17 mouse cellular contexts compared by ENCODE assay signal in genomic region chr11:66500951-66501350, GRCm38 (mm10). TPM values are rescaled to one million over a fixed set of nuclear protein-coding genes. Genes with fewer than 3 reads are reported as not detected.
DNase-seq lines count a peak whose midpoint lies in the region; TF ChIP-seq lines count a peak whose summit lies in the region.
"Had no signal": no experiment of that assay in that cellular context is flagged by ENCODE, and none has a peak within 500 bp of the region (broad histone marks: within the 10 kb centered on the region; RNA-seq: fewer than 3 reads in every experiment).

No protein-coding gene starts in this region.

- intact Hi-C loops in gastrocnemius, adult 2 months (cut with DNase I): no loop called here
- intact Hi-C loops in gastrocnemius, postnatal 36 days (cut with DNase I): no loop called here

- no peak overlapping the region for H3K4me2 ChIP-seq in CH12.LX (ENCODE audit: insufficient read depth, low read depth, poor library complexity, severe bottlenecking)
- H3K4me2 ChIP-seq: hindbrain, embryonic 13.5 days; liver, embryonic 15.5 days had no signal

- no peak overlapping the region for H3K4me3 ChIP-seq in gastrocnemius, adult 2 months
- no peak overlapping the region for H3K4me3 ChIP-seq in layer of hippocampus, adult 2 months
- no peak overlapping the region for H3K4me3 ChIP-seq in CH12.LX (replicated peaks in 1 of 3; ENCODE audit: low read depth in 2 of 3, low read length in 2 of 3, poor library complexity in 1 of 3)
- H3K4me3 ChIP-seq: hindbrain, embryonic 13.5 days; liver, embryonic 15.5 days; megakaryocyte, embryonic 14.5 days had no signal

- no peak for TF ChIP-seq EP300 in CH12.LX (IDR thresholded peaks at IDR 0.05; ENCODE audit: low read length)

- no peaks in the 10 kb centered on the region for H3K4me1 ChIP-seq in CH12.LX (ENCODE audit: control insufficient read depth in 1 of 2, insufficient read depth in 2 of 2)
- H3K4me1 ChIP-seq: hindbrain, embryonic 13.5 days; liver, embryonic 15.5 days; megakaryocyte, embryonic 14.5 days had no signal

- peaks cover 58% of the 10 kb centered on the region for H3K27me3 ChIP-seq in CH12.LX (replicated peaks)
- H3K27me3 ChIP-seq: hindbrain, embryonic 13.5 days; liver, embryonic 15.5 days; megakaryocyte, embryonic 14.5 days; Patski had no signal

- TF ChIP-seq POLR2A in CH12.LX (IDR thresholded peaks at IDR 0.05; ENCODE audit: low read depth, low read length): no peak

- H3K79me2 ChIP-seq in CH12.LX (replicated peaks; ENCODE audit: control insufficient read depth, extremely low read depth, insufficient read depth, poor library complexity, severe bottlenecking): no peaks in the 10 kb centered on the region

- in situ Hi-C loops in CH12.LX (cut with MboI; ENCODE audit: low pct_ligation_motif_present, low pct_unique_long_range_greater_than_20kb, low sequenced_read_pairs): no loop called here

- H3K27ac ChIP-seq in gastrocnemius, adult 2 months: no peak overlapping the region
- H3K27ac ChIP-seq in layer of hippocampus, adult 2 months: 0 out of 2 replicates have a peak overlapping the region, but pooled peaks have one; percentile 39
- no peak overlapping the region for H3K27ac ChIP-seq in CH12.LX (ENCODE audit: insufficient read depth, low read depth)
- H3K27ac ChIP-seq: hindbrain, embryonic 13.5 days; liver, embryonic 15.5 days had no signal

- TF ChIP-seq RAD21 in CH12.LX (IDR thresholded peaks at IDR 0.05; ENCODE audit: low read depth, low read length): peak; percentile 16

- H3K9ac ChIP-seq in CH12.LX (ENCODE audit: insufficient read depth, low read depth): no peak overlapping the region
- H3K9ac ChIP-seq: hindbrain, embryonic 13.5 days; liver, embryonic 15.5 days had no signal

- DNase-seq in gastrocnemius, adult 2 months: no peak
- DNase-seq in gastrocnemius, postnatal 36 days: no peak
- no peak for DNase-seq in layer of hippocampus, adult 2 months (ENCODE audit: low spot score in 2 of 2)
- no peak for DNase-seq in layer of hippocampus, adult 8-10 months (ENCODE audit: low spot score in 2 of 2)
- DNase-seq in CH12.LX (ENCODE audit: extremely low read depth): peak; percentile 18
- DNase-seq in ZHBTc4 (ENCODE audit: low read depth, low spot score): peak; percentile 49
- no peak for DNase-seq in urinary bladder, postnatal 25 days (ENCODE audit: low spot score)
- DNase-seq: adrenal gland, postnatal 25 days; cerebellum, adult 11-12 months; cerebellum, postnatal 25 days; gastrocnemius, postnatal 10 days; heart, postnatal 10 days; right cerebral cortex, adult 18-20 months had no signal

- peak; percentile 13; the same call in 1 of the 2 replicates for TF ChIP-seq CTCF in gastrocnemius, adult 2 months (IDR thresholded peaks at IDR 0.05)
- peak; percentile 66 for TF ChIP-seq CTCF in layer of hippocampus, adult 2 months (conservative IDR thresholded peaks at IDR 0.05)
- peak; percentile 29 to 52; a peak in 3 of 4 replicates for TF ChIP-seq CTCF in CH12.LX (conservative IDR thresholded peaks at IDR 0.05 in 1 of 2, IDR thresholded peaks at IDR 0.05 in 1 of 2; ENCODE audit: low read depth in 2 of 2, low read length in 2 of 2)

- dilution Hi-C loops in CH12.LX (cut with MboI; ENCODE audit: extremely low pct_ligation_motif_present, extremely low pct_unique_long_range_greater_than_20kb, low sequenced_read_pairs): no loop called here

- H3K36me3 ChIP-seq in CH12.LX (replicated peaks in 1 of 2; ENCODE audit: control insufficient read depth in 1 of 2, insufficient read depth in 1 of 2, low read length in 1 of 2): no peaks in the 10 kb centered on the region
- H3K36me3 ChIP-seq: hindbrain, embryonic 13.5 days; liver, embryonic 15.5 days had no signal

- peaks cover 3% of the 10 kb centered on the region for H3K9me3 ChIP-seq in CH12.LX (replicated peaks; ENCODE audit: low read length)
- H3K9me3 ChIP-seq: hindbrain, embryonic 13.5 days; liver, embryonic 15.5 days had no signal

TF ChIP-seq in CH12.LX, 34 proteins besides CTCF, POLR2A, EP300 and RAD21:
- TF ChIP-seq SMC3 (IDR thresholded peaks at IDR 0.05; ENCODE audit: low read depth, low read length): peak; percentile 46
- no peak for TF ChIP-seq POLR2AphosphoS2 (IDR thresholded peaks at IDR 0.05; ENCODE audit: low read depth, low read length)

RNA-seq across cellular contexts. Expression of gene Shisa6, which starts 24.8 kb away (rescaled TPM):
- under 1 TPM in 1 of 2 experiments, not detected in 1; 0.05 TPM for total RNA-seq in gastrocnemius, adult 2 months (2021)
- total RNA-seq in gastrocnemius, postnatal 36 days (2021): under 1 TPM; 0.05 to 0.42 TPM
- 100 to 1,000 TPM; 193 to 194 TPM for total RNA-seq in layer of hippocampus, adult 2 months (2021)
- 100 to 1,000 TPM; 116 to 155 (median 140) TPM for total RNA-seq in layer of hippocampus, adult 8-10 months (2022)
- total RNA-seq in CH12.LX (2012; rRNA removed): not detected in 2 replicates
- total RNA-seq in CH12.LX (2014; rRNA removed): not detected in 2 replicates
- not detected in 2 replicates for polyA plus RNA-seq in CH12.LX (2012; ENCODE audit: insufficient read length, low read depth)
- polyA plus RNA-seq: liver, embryonic 15.5 days; Patski had no signal

Comparison
In these comparisons a context has a peak if more than half of its experiments do, and no peak if none do; other contexts are left out.
1. DNase-seq: peak in CH12.LX (single experiment) and ZHBTc4 (single experiment); none in gastrocnemius, adult 2 months (single experiment), gastrocnemius, postnatal 36 days (0 of 2), layer of hippocampus, adult 2 months (0 of 2), layer of hippocampus, adult 8-10 months (0 of 2) and urinary bladder, postnatal 25 days (single experiment).
2. CTCF ChIP-seq: peak in every context shown above with its lines; median percentile 66 in layer of hippocampus, adult 2 months; 40 in CH12.LX; 13 in gastrocnemius, adult 2 months.
3. RNA of gene Shisa6, which starts 24.8 kb away (total RNA-seq): 193 to 194 TPM in layer of hippocampus, adult 2 months and 116 to 155 TPM in layer of hippocampus, adult 8-10 months; 0.05 to 0.42 TPM in gastrocnemius, postnatal 36 days, 0.05 TPM in gastrocnemius, adult 2 months and not detected in CH12.LX; every median in the first group is over 10 times any median in the second.